Mouse (Mus musculus) stomach, embryonic 14.5 days (tissue): Measurements from ENCODE around the gene Kynu. TPM values are rescaled to one million over a fixed set of nuclear protein-coding genes. Genes with fewer than 3 reads are reported as not detected.

ENCODE experiments used
- ATAC-seq: fragments of 200-750 bp; cut with Nextera tagmentation; 2 replicates; pipeline ENCODE4 v1.8.0; 2017; ENCODE audit warnings: low read depth, moderate TSS enrichment; ENCODE audit not compliant: insufficient number of reproducible peaks, insufficient read depth, low FRiP score
- H3K27ac ChIP-seq: fragments of 300-500 bp; sonication (generic); 2 replicates; pipeline ENCODE4 v1.5.1; 2014; ENCODE audit warnings: mild to moderate bottlenecking, low read length, moderate library complexity, mixed read lengths
- H3K27me3 ChIP-seq: fragments of 300-500 bp; sonication (generic); 2 replicates; pipeline ENCODE4 v1.6.1; 2014; ENCODE audit warnings: low read length, control low read depth, mixed read lengths; ENCODE audit not compliant: control insufficient read depth, insufficient read depth
- H3K36me3 ChIP-seq: fragments of 300-500 bp; sonication (generic); 2 replicates; pipeline ENCODE4 v1.6.1; 2014; ENCODE audit warnings: mild to moderate bottlenecking, control low read depth, low read length, moderate library complexity, mixed read lengths; ENCODE audit not compliant: control insufficient read depth, insufficient read depth
- H3K4me1 ChIP-seq: fragments of 300-500 bp; sonication (generic); 2 replicates; pipeline ENCODE4 v1.6.1; 2014; ENCODE audit warnings: low read length, control low read depth, mixed read lengths; ENCODE audit not compliant: control insufficient read depth, insufficient read depth
- H3K4me2 ChIP-seq: fragments of 300-500 bp; sonication (generic); replicated peaks from 2 replicates; pipeline ENCODE4 v1.6.1; 2014; ENCODE audit warnings: low read depth, low read length, control low read depth
- H3K4me3 ChIP-seq: fragments of 300-500 bp; sonication (generic); 2 replicates; pipeline ENCODE4 v1.5.1; 2014; ENCODE audit warnings: low read depth, low read length, control low read depth
- H3K9ac ChIP-seq: fragments of 300-500 bp; sonication (generic); replicated peaks from 2 replicates; pipeline ENCODE4 v1.6.1; 2014; ENCODE audit warnings: low read depth, mild to moderate bottlenecking, control low read depth, low read length, moderate library complexity, mixed read lengths
- H3K9me3 ChIP-seq: fragments of 300-500 bp; sonication (generic); 2 replicates; pipeline ENCODE4 v1.6.1; 2016; ENCODE audit warnings: low read depth, low read length, control low read depth; ENCODE audit not compliant: control insufficient read depth
- WGBS: fragments of 180-500 bp; shearing (Covaris S2); extraction: QIAGEN DNeasy Blood & Tissue Kit; methylation state at CpG from one replicate; pipeline ENCODE4 v1.1.7; 2014; 5-methylcytosine and 5-hydroxymethylcytosine counted together
- polyA plus RNA-seq: library from polyadenylated mRNA; unstranded; fragments of >200 nt; fragmentation: Nextera tagmentation; extraction: Ambion mirVana; gene quantifications from 2 replicates; pipeline ENCODE4 v1.2.1, GENCODE M21; 2014

Kynu gene
- polyA plus RNA-seq, 1 experiment from 2014 or later: 0.26 TPM

GRCm38 (mm10) chr2:43555889-43556285 is 758 bp downstream of the Kynu start:
- no peaks in the 10 kb centered on the region for H3K36me3 ChIP-seq
- peak; percentile 42; the same call in 1 of the 2 replicates for ATAC-seq
- H3K27me3 ChIP-seq: no peaks in the 10 kb centered on the region
- no peaks in the 10 kb centered on the region for H3K9me3 ChIP-seq
- H3K27ac ChIP-seq: no peak overlapping the region
- H3K4me2 ChIP-seq: 0 out of 2 replicates have a peak overlapping the region, but pooled peaks have one; percentile 3
- H3K4me1 ChIP-seq: peaks cover 6% of the 10 kb centered on the region; the same call in 1 of the 2 replicates
- no peak overlapping the region for H3K9ac ChIP-seq
- WGBS: 42% methylated on average over 4 of the region's 4 CpGs
- H3K4me3 ChIP-seq: no peak overlapping the region

GRCm38 (mm10) chr2:43556985-43557384 is 1.9 kb downstream of the Kynu start:
- Histone ChIP-seq H3K9ac (no peak overlapping the region), H3K36me3 (no peaks in the 10 kb centered on the region), H3K4me1 (peaks cover 6% of the 10 kb centered on the region; the same call in 1 of the 2 replicates), H3K9me3 (no peaks in the 10 kb centered on the region), H3K27ac (no peak overlapping the region), H3K4me3 (no peak overlapping the region), H3K4me2 (no peak overlapping the region), H3K27me3 (no peaks in the 10 kb centered on the region)
- ATAC-seq: no peak
- 88% methylated on average over 3 of the region's 3 CpGs for WGBS

GRCm38 (mm10) chr2:43561209-43561608 is 6.1 kb downstream of the Kynu start:
- H3K4me2 ChIP-seq: no peak overlapping the region
- 84% methylated on average over 3 of the region's 3 CpGs for WGBS
- H3K27ac ChIP-seq: no peak overlapping the region
- no peak overlapping the region for H3K9ac ChIP-seq
- no peaks in the 10 kb centered on the region for H3K36me3 ChIP-seq
- ATAC-seq: no peak
- no peaks in the 10 kb centered on the region for H3K9me3 ChIP-seq
- H3K27me3 ChIP-seq: no peaks in the 10 kb centered on the region
- H3K4me1 ChIP-seq: no peaks in the 10 kb centered on the region
- H3K4me3 ChIP-seq: no peak overlapping the region

GRCm38 (mm10) chr2:43562779-43563178 is 7.7 kb downstream of the Kynu start:
- Histone ChIP-seq H3K4me1 (no peaks in the 10 kb centered on the region), H3K36me3 (no peaks in the 10 kb centered on the region), H3K4me3 (no peak overlapping the region), H3K4me2 (no peak overlapping the region), H3K27me3 (no peaks in the 10 kb centered on the region), H3K9ac (no peak overlapping the region), H3K9me3 (no peaks in the 10 kb centered on the region), H3K27ac (no peak overlapping the region)
- 87% methylated on average over 9 of the region's 9 CpGs for WGBS
- no peak for ATAC-seq

GRCm38 (mm10) chr2:43568406-43568805 is 13.3 kb downstream of the Kynu start:
- Histone ChIP-seq H3K4me2 (no peak overlapping the region), H3K9ac (no peak overlapping the region), H3K9me3 (no peaks in the 10 kb centered on the region), H3K36me3 (no peaks in the 10 kb centered on the region), H3K27ac (no peak overlapping the region), H3K4me3 (no peak overlapping the region), H3K4me1 (no peaks in the 10 kb centered on the region), H3K27me3 (no peaks in the 10 kb centered on the region)
- WGBS: 76% methylated on average over 1 of the region's 1 CpGs
- no peak for ATAC-seq

- H3K9me3 ChIP-seq: no peaks in the 10 kb centered on the region
- no peak overlapping the region for H3K27ac ChIP-seq
- 93% methylated on average over 1 of the region's 1 CpGs for WGBS
- H3K4me1 ChIP-seq: no peaks in the 10 kb centered on the region
- H3K27me3 ChIP-seq: no peaks in the 10 kb centered on the region
- ATAC-seq: no peak
- no peak overlapping the region for H3K4me2 ChIP-seq
- H3K36me3 ChIP-seq: no peaks in the 10 kb centered on the region
- H3K9ac ChIP-seq: no peak overlapping the region
- H3K4me3 ChIP-seq: no peak overlapping the region
These were observed 18.4 kb downstream of the Kynu start for GRCm38 (mm10) chr2:43573526-43573925.

GRCm38 (mm10) chr2:43583243-43583812 is 28.2 kb downstream of the Kynu start:
- Histone ChIP-seq H3K4me3 (no peak overlapping the region), H3K9ac (no peak overlapping the region), H3K27ac (no peak overlapping the region), H3K9me3 (no peaks in the 10 kb centered on the region), H3K27me3 (no peaks in the 10 kb centered on the region), H3K4me1 (no peaks in the 10 kb centered on the region), H3K4me2 (no peak overlapping the region), H3K36me3 (no peaks in the 10 kb centered on the region)
- no peak for ATAC-seq
- WGBS: 74% methylated on average over 8 of the region's 8 CpGs

GRCm38 (mm10) chr2:43585508-43585907 is 30.4 kb downstream of the Kynu start:
- Histone ChIP-seq H3K4me2 (no peak overlapping the region), H3K4me3 (no peak overlapping the region), H3K4me1 (no peaks in the 10 kb centered on the region), H3K9me3 (no peaks in the 10 kb centered on the region), H3K36me3 (no peaks in the 10 kb centered on the region), H3K9ac (no peak overlapping the region), H3K27me3 (no peaks in the 10 kb centered on the region), H3K27ac (no peak overlapping the region)
- ATAC-seq: no peak
- WGBS: 74% methylated on average over 3 of the region's 3 CpGs

- Histone ChIP-seq H3K4me2 (no peak overlapping the region), H3K27ac (no peak overlapping the region), H3K9me3 (no peaks in the 10 kb centered on the region), H3K27me3 (no peaks in the 10 kb centered on the region), H3K9ac (no peak overlapping the region), H3K4me1 (no peaks in the 10 kb centered on the region), H3K36me3 (no peaks in the 10 kb centered on the region), H3K4me3 (no peak overlapping the region)
- WGBS: 51% methylated on average over 2 of the region's 2 CpGs
- ATAC-seq: no peak
These were observed 32.7 kb downstream of the Kynu start for GRCm38 (mm10) chr2:43587832-43588231.
